Mouse (Mus musculus): Measurements from ENCODE around the gene Ttc21a. TPM values are rescaled to one million over a fixed set of nuclear protein-coding genes. Genes with fewer than 3 reads are reported as not detected.

Ttc21a gene
- polyA plus RNA-seq, 1 experiment from 2014 or later, result 0.03 TPM

- no peaks in the 10 kb centered on the region for H3K9me3 ChIP-seq (replicated peaks; ENCODE audit: low read length)
- no peak overlapping the region for H3K4me2 ChIP-seq (ENCODE audit: low read length)
- H3K4me3 ChIP-seq (replicated peaks; ENCODE audit: low read depth, low read length), result no peak overlapping the region
- no peak overlapping the region for H3K9ac ChIP-seq (ENCODE audit: low read depth, low read length)
- no peak for TF ChIP-seq CTCF (IDR thresholded peaks at IDR 0.05; ENCODE audit: low read depth)
- no peaks in the 10 kb centered on the region for H3K27me3 ChIP-seq (ENCODE audit: insufficient read depth, low read length)
- no peak overlapping the region for H3K27ac ChIP-seq
- ATAC-seq (replicated peaks; ENCODE audit: low FRiP score, low read depth) (no peak), DNase-seq (ENCODE audit: low spot score) (no peak)
- H3K4me1 ChIP-seq (replicated peaks; ENCODE audit: insufficient read depth, low read length), result no peaks in the 10 kb centered on the region
- peaks cover 79% of the 10 kb centered on the region for H3K36me3 ChIP-seq (ENCODE audit: insufficient read depth, low read length)
- WGBS, result 83% methylated on average over 1 of the region's 1 CpGs
Observed at GRCm38 (mm10) chr9:119919858-119920257, 17.5 kb upstream of the Ttc21a start.

GRCm38 (mm10) chr9:119923462-119923861 is 13.9 kb upstream of the Ttc21a start:
- no peak overlapping the region for H3K9ac ChIP-seq (ENCODE audit: low read depth, low read length)
- no peak overlapping the region for H3K4me3 ChIP-seq (replicated peaks; ENCODE audit: low read depth, low read length)
- DNase-seq (ENCODE audit: low spot score) (no peak), ATAC-seq (replicated peaks; ENCODE audit: low FRiP score, low read depth) (no peak)
- no peak overlapping the region for H3K4me2 ChIP-seq (ENCODE audit: low read length)
- H3K9me3 ChIP-seq (replicated peaks; ENCODE audit: low read length), result no peaks in the 10 kb centered on the region
- H3K36me3 ChIP-seq (ENCODE audit: insufficient read depth, low read length), result peaks cover 80% of the 10 kb centered on the region
- no peak overlapping the region for H3K27ac ChIP-seq
- 88% methylated on average over 4 of the region's 4 CpGs for WGBS
- no peaks in the 10 kb centered on the region for H3K27me3 ChIP-seq (ENCODE audit: insufficient read depth, low read length)
- H3K4me1 ChIP-seq (replicated peaks; ENCODE audit: insufficient read depth, low read length), result no peaks in the 10 kb centered on the region
- TF ChIP-seq CTCF (IDR thresholded peaks at IDR 0.05; ENCODE audit: low read depth), result no peak

GRCm38 (mm10) chr9:119925120-119925657 is 12.2 kb upstream of the Ttc21a start:
- Histone ChIP-seq H3K4me2 (ENCODE audit: low read length) (no peak overlapping the region), H3K9ac (ENCODE audit: low read depth, low read length) (no peak overlapping the region), H3K4me1 (replicated peaks; ENCODE audit: insufficient read depth, low read length) (no peaks in the 10 kb centered on the region), H3K36me3 (ENCODE audit: insufficient read depth, low read length) (peaks cover 79% of the 10 kb centered on the region), H3K9me3 (replicated peaks; ENCODE audit: low read length) (no peaks in the 10 kb centered on the region), H3K27me3 (ENCODE audit: insufficient read depth, low read length) (no peaks in the 10 kb centered on the region), H3K27ac (no peak overlapping the region), H3K4me3 (replicated peaks; ENCODE audit: low read depth, low read length) (no peak overlapping the region)
- no peak for TF ChIP-seq CTCF (IDR thresholded peaks at IDR 0.05; ENCODE audit: low read depth)
- WGBS, result 86% methylated on average over 16 of the region's 16 CpGs
- DNase-seq (ENCODE audit: low spot score) (no peak), ATAC-seq (replicated peaks; ENCODE audit: low FRiP score, low read depth) (no peak)

- Histone ChIP-seq H3K4me1 (replicated peaks; ENCODE audit: insufficient read depth, low read length) (no peaks in the 10 kb centered on the region), H3K36me3 (ENCODE audit: insufficient read depth, low read length) (peaks cover 78% of the 10 kb centered on the region), H3K27ac (no peak overlapping the region), H3K9me3 (replicated peaks; ENCODE audit: low read length) (no peaks in the 10 kb centered on the region), H3K4me2 (ENCODE audit: low read length) (no peak overlapping the region), H3K9ac (ENCODE audit: low read depth, low read length) (no peak overlapping the region), H3K4me3 (replicated peaks; ENCODE audit: low read depth, low read length) (no peak overlapping the region), H3K27me3 (ENCODE audit: insufficient read depth, low read length) (no peaks in the 10 kb centered on the region)
- DNase-seq (ENCODE audit: low spot score) (no peak), ATAC-seq (replicated peaks; ENCODE audit: low FRiP score, low read depth) (no peak)
- no peak for TF ChIP-seq CTCF (IDR thresholded peaks at IDR 0.05; ENCODE audit: low read depth)
- whole genome bisulfite sequencing, result 75% methylated on average over 8 of the region's 8 CpGs
Observed at GRCm38 (mm10) chr9:119925729-119926128, 11.7 kb upstream of the Ttc21a start.

GRCm38 (mm10) chr9:119926497-119926896 is 10.9 kb upstream of the Ttc21a start:
- Histone ChIP-seq H3K4me3 (replicated peaks; ENCODE audit: low read depth, low read length) (no peak overlapping the region), H3K4me2 (ENCODE audit: low read length) (no peak overlapping the region), H3K27me3 (ENCODE audit: insufficient read depth, low read length) (no peaks in the 10 kb centered on the region), H3K9me3 (replicated peaks; ENCODE audit: low read length) (no peaks in the 10 kb centered on the region), H3K4me1 (replicated peaks; ENCODE audit: insufficient read depth, low read length) (no peaks in the 10 kb centered on the region), H3K9ac (ENCODE audit: low read depth, low read length) (no peak overlapping the region), H3K27ac (no peak overlapping the region), H3K36me3 (ENCODE audit: insufficient read depth, low read length) (peaks cover 72% of the 10 kb centered on the region)
- DNase-seq (ENCODE audit: low spot score) (peak; percentile 57), ATAC-seq (replicated peaks; ENCODE audit: low FRiP score, low read depth) (no peak)
- WGBS, result 67% methylated on average over 5 of the region's 5 CpGs
- TF ChIP-seq CTCF (IDR thresholded peaks at IDR 0.05; ENCODE audit: low read depth), result no peak

- no peak for ATAC-seq (replicated peaks; ENCODE audit: low FRiP score, low read depth)
- Histone ChIP-seq H3K4me3 (replicated peaks; ENCODE audit: low read depth, low read length) (no peak overlapping the region), H3K4me2 (ENCODE audit: low read length) (no peak overlapping the region), H3K36me3 (ENCODE audit: insufficient read depth, low read length) (peaks cover 37% of the 10 kb centered on the region), H3K27me3 (ENCODE audit: insufficient read depth, low read length) (no peaks in the 10 kb centered on the region), H3K9ac (ENCODE audit: low read depth, low read length) (no peak overlapping the region), H3K9me3 (replicated peaks; ENCODE audit: low read length) (no peaks in the 10 kb centered on the region), H3K27ac (no peak overlapping the region), H3K4me1 (replicated peaks; ENCODE audit: insufficient read depth, low read length) (peaks cover 4% of the 10 kb centered on the region; the same call in 1 of the 2 replicates)
- no peak for TF ChIP-seq CTCF (IDR thresholded peaks at IDR 0.05; ENCODE audit: low read depth)
- WGBS, result 84% methylated on average over 12 of the region's 12 CpGs
- no peak for DNase-seq (ENCODE audit: low spot score)
Observed at GRCm38 (mm10) chr9:119932358-119932757, 5.0 kb upstream of the Ttc21a start.

- Histone ChIP-seq H3K27me3 (ENCODE audit: insufficient read depth, low read length) (no peaks in the 10 kb centered on the region), H3K27ac (no peak overlapping the region), H3K9me3 (replicated peaks; ENCODE audit: low read length) (no peaks in the 10 kb centered on the region), H3K36me3 (ENCODE audit: insufficient read depth, low read length) (peaks cover 24% of the 10 kb centered on the region), H3K4me3 (replicated peaks; ENCODE audit: low read depth, low read length) (no peak overlapping the region), H3K4me1 (replicated peaks; ENCODE audit: insufficient read depth, low read length) (peaks cover 10% of the 10 kb centered on the region; the same call in 1 of the 2 replicates), H3K9ac (ENCODE audit: low read depth, low read length) (no peak overlapping the region), H3K4me2 (ENCODE audit: low read length) (no peak overlapping the region)
- DNase-seq (ENCODE audit: low spot score) (no peak), ATAC-seq (replicated peaks; ENCODE audit: low FRiP score, low read depth) (no peak)
- TF ChIP-seq CTCF (IDR thresholded peaks at IDR 0.05; ENCODE audit: low read depth), result no peak
- WGBS, result 91% methylated on average over 6 of the region's 6 CpGs
Observed at GRCm38 (mm10) chr9:119933675-119934074, 3.7 kb upstream of the Ttc21a start.
